ENCODE assay signal across 13 mouse cellular contexts in genomic region chr13:54608002-54608401, GRCm38 (mm10). TPM values are rescaled to one million over a fixed set of nuclear protein-coding genes. Genes with fewer than 3 reads are reported as not detected.
DNase-seq lines count a peak whose midpoint lies in the region; ATAC-seq and TF ChIP-seq lines count a peak whose summit lies in the region.
"Had no signal": no experiment of that assay in that cellular context is flagged by ENCODE, and none has a peak within 500 bp of the region (broad histone marks: within the 10 kb centered on the region; RNA-seq: fewer than 3 reads in every experiment).

No protein-coding gene starts in this region.

- peak; percentile 70 for DNase-seq in liver
- DNase-seq in right cerebral cortex, postnatal 4 days = no peak
- DNase-seq in heart, adult 8-10 months (ENCODE audit: low spot score) = no peak
- DNase-seq: kidney, postnatal 10 days; right cerebral cortex, postnatal 14 days; thymus, adult 2 months had no signal

- no peak for TF ChIP-seq CTCF in embryonic fibroblast, embryonic 13.5 days (IDR thresholded peaks at IDR 0.05; ENCODE audit: borderline replicate concordance, insufficient read depth, low read length)

- H3K4me1 ChIP-seq in hindbrain, embryonic 15.5 days (replicated peaks) = peaks cover 33% of the 10 kb centered on the region
- H3K4me1 ChIP-seq in hindbrain, embryonic 12.5 days = peaks cover 25% of the 10 kb centered on the region
- H3K4me1 ChIP-seq in embryonic fibroblast, embryonic 13.5 days (ENCODE audit: control insufficient read depth, insufficient read depth, low read length) = peaks cover 18% of the 10 kb centered on the region
- peaks cover 35% of the 10 kb centered on the region for H3K4me1 ChIP-seq in midbrain, embryonic 15.5 days

- H3K9me3 ChIP-seq in hindbrain, embryonic 15.5 days = no peaks in the 10 kb centered on the region
- no peaks in the 10 kb centered on the region for H3K9me3 ChIP-seq in hindbrain, embryonic 12.5 days (replicated peaks)
- no peaks in the 10 kb centered on the region for H3K9me3 ChIP-seq in midbrain, embryonic 15.5 days
- H3K9me3 ChIP-seq: lung, embryonic 15.5 days; midbrain, embryonic 12.5 days had no signal

- no peak overlapping the region for H3K4me3 ChIP-seq in hindbrain, embryonic 15.5 days
- H3K4me3 ChIP-seq in hindbrain, embryonic 12.5 days = no peak overlapping the region
- no peak overlapping the region for H3K4me3 ChIP-seq in embryonic fibroblast, embryonic 13.5 days (ENCODE audit: insufficient read depth, low read length)
- 0 out of 2 replicates have a peak overlapping the region, but pooled peaks have one; percentile 18 for H3K4me3 ChIP-seq in midbrain, embryonic 15.5 days
- H3K4me3 ChIP-seq: lung, embryonic 15.5 days; midbrain, embryonic 12.5 days had no signal

- H3K4me2 ChIP-seq in hindbrain, embryonic 15.5 days = peak overlapping the region; percentile 85
- H3K4me2 ChIP-seq in hindbrain, embryonic 12.5 days (replicated peaks) = no peak overlapping the region
- peak overlapping the region; percentile 67; the same call in 1 of the 2 replicates for H3K4me2 ChIP-seq in midbrain, embryonic 15.5 days
- H3K4me2 ChIP-seq: lung, embryonic 15.5 days had no signal

- WGBS in hindbrain, embryonic 15.5 days = 58% methylated on average over 3 of the region's 3 CpGs
- 70% methylated on average over 3 of the region's 3 CpGs for WGBS in hindbrain, embryonic 12.5 days
- 73% methylated on average over 3 of the region's 3 CpGs for WGBS in midbrain, embryonic 15.5 days

- 0 out of 2 replicates have a peak overlapping the region, but pooled peaks have one; percentile 23 for H3K9ac ChIP-seq in hindbrain, embryonic 15.5 days
- H3K9ac ChIP-seq in hindbrain, embryonic 12.5 days = no peak overlapping the region
- H3K9ac ChIP-seq in midbrain, embryonic 15.5 days = no peak overlapping the region
- H3K9ac ChIP-seq: lung, embryonic 15.5 days had no signal

- 0 out of 2 replicates have a peak, but pooled peaks cover 9% of the 10 kb centered on the region for H3K36me3 ChIP-seq in hindbrain, embryonic 15.5 days
- no peaks in the 10 kb centered on the region for H3K36me3 ChIP-seq in hindbrain, embryonic 12.5 days
- peaks cover 11% of the 10 kb centered on the region; the same call in 1 of the 2 replicates for H3K36me3 ChIP-seq in midbrain, embryonic 15.5 days (replicated peaks)
- H3K36me3 ChIP-seq: lung, embryonic 15.5 days; midbrain, embryonic 12.5 days had no signal

- H3K27me3 ChIP-seq in hindbrain, embryonic 15.5 days = no peaks in the 10 kb centered on the region
- no peaks in the 10 kb centered on the region for H3K27me3 ChIP-seq in hindbrain, embryonic 12.5 days
- no peaks in the 10 kb centered on the region for H3K27me3 ChIP-seq in midbrain, embryonic 15.5 days (replicated peaks)
- H3K27me3 ChIP-seq: lung, embryonic 15.5 days had no signal

- no peak for ATAC-seq in hindbrain, embryonic 15.5 days (ENCODE audit: low FRiP score, low read depth)
- ATAC-seq in hindbrain, embryonic 12.5 days (ENCODE audit: low FRiP score) = no peak
- ATAC-seq in midbrain, embryonic 15.5 days (replicated peaks) = no peak
- ATAC-seq: intestine, postnatal 0 days had no signal

- H3K27ac ChIP-seq in hindbrain, embryonic 15.5 days (replicated peaks) = no peak overlapping the region
- H3K27ac ChIP-seq in hindbrain, embryonic 12.5 days = no peak overlapping the region
- peak overlapping the region; percentile 32; the same call in 1 of the 2 replicates for H3K27ac ChIP-seq in embryonic fibroblast, embryonic 13.5 days (ENCODE audit: insufficient read depth, low read length)
- H3K27ac ChIP-seq in midbrain, embryonic 15.5 days = no peak overlapping the region
- H3K27ac ChIP-seq: lung, embryonic 15.5 days; midbrain, embryonic 12.5 days had no signal

- TF ChIP-seq POLR2A in embryonic fibroblast, embryonic 13.5 days (IDR thresholded peaks at IDR 0.05; ENCODE audit: low read depth, low read length) = no peak

RNA-seq across cellular contexts. Expression of gene Cltb, which starts 3.1 kb away (rescaled TPM):
- 206 and 226 TPM in 2 replicates for polyA plus RNA-seq in hindbrain, embryonic 15.5 days (2015; fragmentation: Nextera tagmentation; extraction: Ambion mirVana)
- polyA plus RNA-seq in hindbrain, embryonic 12.5 days (2016; fragmentation: Nextera tagmentation; extraction: Ambion mirVana) = 54.4 and 58.2 TPM in 2 replicates
- 44.8 and 56.1 TPM in 2 replicates for polyA plus RNA-seq in embryonic fibroblast, embryonic 13.5 days (2011; ENCODE audit: insufficient read length, low read depth, missing spikeins)
- 200 and 201 TPM in 2 replicates for polyA plus RNA-seq in midbrain, embryonic 15.5 days (2015; fragmentation: Nextera tagmentation; extraction: Ambion mirVana)
- 100 to 1,000 TPM in 1 of 4 experiments, 10 to 100 TPM in 3; 86.1 to 103 (median 94.1) TPM for total RNA-seq in heart, adult 8-10 months (2022)

RNA-seq across cellular contexts. Expression of gene Faf2, which starts 13.6 kb away (rescaled TPM):
- 64.9 and 66.4 TPM in 2 replicates for polyA plus RNA-seq in hindbrain, embryonic 15.5 days (2015; fragmentation: Nextera tagmentation; extraction: Ambion mirVana)
- polyA plus RNA-seq in hindbrain, embryonic 12.5 days (2016; fragmentation: Nextera tagmentation; extraction: Ambion mirVana) = 84.2 and 89.7 TPM in 2 replicates
- 88.6 and 90.5 TPM in 2 replicates for polyA plus RNA-seq in embryonic fibroblast, embryonic 13.5 days (2011; ENCODE audit: insufficient read length, low read depth, missing spikeins)
- polyA plus RNA-seq in midbrain, embryonic 15.5 days (2015; fragmentation: Nextera tagmentation; extraction: Ambion mirVana) = 64.6 and 70.2 TPM in 2 replicates
- total RNA-seq in heart, adult 8-10 months (2022) = 10 to 100 TPM; 15.8 to 24.3 (median 21.3) TPM

RNA-seq across cellular contexts. Expression of gene Higd2a, which starts 18.0 kb away (rescaled TPM):
- polyA plus RNA-seq in hindbrain, embryonic 15.5 days (2015; fragmentation: Nextera tagmentation; extraction: Ambion mirVana) = 255 and 261 TPM in 2 replicates
- 171 and 172 TPM in 2 replicates for polyA plus RNA-seq in hindbrain, embryonic 12.5 days (2016; fragmentation: Nextera tagmentation; extraction: Ambion mirVana)
- polyA plus RNA-seq in embryonic fibroblast, embryonic 13.5 days (2011; ENCODE audit: insufficient read length, low read depth, missing spikeins) = 79.3 and 118 TPM in 2 replicates
- 229 and 232 TPM in 2 replicates for polyA plus RNA-seq in midbrain, embryonic 15.5 days (2015; fragmentation: Nextera tagmentation; extraction: Ambion mirVana)
- 100 to 1,000 TPM; 178 to 218 (median 190) TPM for total RNA-seq in heart, adult 8-10 months (2022)

RNA-seq across cellular contexts. Expression of gene Nop16, which starts 18.1 kb away (rescaled TPM):
- 58.0 and 62.0 TPM in 2 replicates for polyA plus RNA-seq in hindbrain, embryonic 15.5 days (2015; fragmentation: Nextera tagmentation; extraction: Ambion mirVana)
- 57.1 and 57.8 TPM in 2 replicates for polyA plus RNA-seq in hindbrain, embryonic 12.5 days (2016; fragmentation: Nextera tagmentation; extraction: Ambion mirVana)
- polyA plus RNA-seq in embryonic fibroblast, embryonic 13.5 days (2011; ENCODE audit: insufficient read length, low read depth, missing spikeins) = 28.9 and 36.4 TPM in 2 replicates
- 56.9 and 59.3 TPM in 2 replicates for polyA plus RNA-seq in midbrain, embryonic 15.5 days (2015; fragmentation: Nextera tagmentation; extraction: Ambion mirVana)
- total RNA-seq in heart, adult 8-10 months (2022) = 10 to 100 TPM; 14.5 to 18.3 (median 16.0) TPM

RNA-seq across cellular contexts. Expression of gene Arl10, which starts 33.2 kb away (rescaled TPM):
- 105 and 111 TPM in 2 replicates for polyA plus RNA-seq in hindbrain, embryonic 15.5 days (2015; fragmentation: Nextera tagmentation; extraction: Ambion mirVana)
- 52.1 and 54.2 TPM in 2 replicates for polyA plus RNA-seq in hindbrain, embryonic 12.5 days (2016; fragmentation: Nextera tagmentation; extraction: Ambion mirVana)
- 12.2 and 13.2 TPM in 2 replicates for polyA plus RNA-seq in embryonic fibroblast, embryonic 13.5 days (2011; ENCODE audit: insufficient read length, low read depth, missing spikeins)
- 116 and 121 TPM in 2 replicates for polyA plus RNA-seq in midbrain, embryonic 15.5 days (2015; fragmentation: Nextera tagmentation; extraction: Ambion mirVana)
- 1 to 10 TPM; 4.1 to 6.6 (median 5.0) TPM for total RNA-seq in heart, adult 8-10 months (2022)
